Mouse (Mus musculus) heart, adult 2 months (tissue): Measurements from ENCODE around the gene Slc22a15. TPM values are rescaled to one million over a fixed set of nuclear protein-coding genes. Genes with fewer than 3 reads are reported as not detected.

Source experiments
- DNase-seq, 2 experiments: peaks; one replicate each; pipeline ENCODE4 v3.0.0; 2021
- H3K27ac ChIP-seq: fragments of 200-600 bp; 2 replicates; pipeline ENCODE4 v1.8.1; 2022
- H3K27me3 ChIP-seq: fragments of 200-500 bp; 2 replicates; pipeline ENCODE4 v1.6.1; 2012; ENCODE audit warnings: mild to moderate bottlenecking, low read length, inconsistent platforms, mixed read lengths; ENCODE audit not compliant: control insufficient read depth, insufficient read depth
- H3K36me3 ChIP-seq: fragments of 200-500 bp; 2 replicates; pipeline ENCODE4 v1.6.1; 2012; ENCODE audit warnings: low read length, inconsistent platforms; ENCODE audit not compliant: control insufficient read depth, insufficient read depth
- H3K4me1 ChIP-seq: fragments of 200-500 bp; 2 replicates; pipeline ENCODE4 v1.6.1; 2011; ENCODE audit warnings: low read length; ENCODE audit not compliant: control insufficient read depth, insufficient read depth
- H3K4me3 ChIP-seq: fragments of 200-600 bp; 2 replicates; pipeline ENCODE4 v1.8.1; 2022
- H3K79me2 ChIP-seq: fragments of 200-500 bp; replicated peaks from 2 replicates; pipeline ENCODE4 v1.6.1; 2012; ENCODE audit warnings: mild to moderate bottlenecking, inconsistent platforms, low read length, moderate library complexity, mixed read lengths; ENCODE audit not compliant: control insufficient read depth, insufficient read depth
- H3K9ac ChIP-seq: fragments of 200-500 bp; 2 replicates; pipeline ENCODE4 v1.6.1; 2012; ENCODE audit warnings: low read depth, mild to moderate bottlenecking, control low read depth, inconsistent platforms, low read length, mixed read lengths
- CTCF ChIP-seq: fragments of 200-600 bp; IDR thresholded peaks from 2 replicates; pipeline ENCODE4 v1.8.1; 2022; ENCODE audit warnings: antibody characterized with exemption, mild to moderate bottlenecking, moderate library complexity
- EP300 ChIP-seq: fragments of 200-500 bp; IDR thresholded peaks from 2 replicates; pipeline ENCODE4 v1.6.1; 2011; ENCODE audit warnings: low read depth, low read length, control low read depth; ENCODE audit not compliant: insufficient read depth
- POLR2A ChIP-seq: fragments of 200-500 bp; IDR thresholded peaks from 2 replicates; pipeline ENCODE4 v1.6.1; 2011; ENCODE audit warnings: mild to moderate bottlenecking, low read depth, low read length, control low read depth; ENCODE audit not compliant: insufficient read depth
- WGBS: fragments of 180-500 bp; shearing (Covaris S2); methylation state at CpG from one replicate; pipeline ENCODE4 v1.1.7; 2018; 5-methylcytosine and 5-hydroxymethylcytosine counted together
- intact Hi-C: fragments of 180-260 bp; cut with DNase I; formaldehyde crosslinking; loops from one replicate; pipeline ENCODE4 v1.15.1; 2025
- polyA plus RNA-seq: library from polyadenylated mRNA; depleted of rRNA; stranded (reverse); fragments of >200 nt; gene quantifications from 2 replicates; pipeline ENCODE4 v1.2.3, GENCODE M21; 2012
- total RNA-seq, 2 experiments: library from RNA; stranded (reverse); gene quantifications; 2 replicates each; pipeline ENCODE4 v1.2.3; 2021

The Slc22a15 gene
- total and polyA plus RNA-seq, 3 experiments: 1.8 to 2.4 (median 1.9) TPM

DNA sequence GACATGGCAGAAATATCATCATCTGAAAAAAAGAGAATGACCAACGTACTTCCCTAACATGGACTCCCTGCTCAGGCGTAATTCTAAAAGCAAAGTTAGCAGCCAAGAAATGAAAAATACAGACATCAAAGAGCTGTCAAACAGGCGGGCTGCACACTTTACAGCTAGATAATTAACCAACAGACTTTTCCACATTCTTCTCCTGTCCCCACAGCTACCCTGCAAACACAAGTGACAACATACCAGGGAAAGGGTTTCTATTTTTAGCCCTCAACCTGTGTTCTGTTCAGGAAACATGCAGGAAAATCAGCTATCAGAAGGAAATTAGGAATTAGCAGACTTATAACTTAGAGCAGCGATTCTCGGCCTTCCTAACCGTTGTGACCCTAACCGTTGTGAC, 21.9 kb downstream of the Slc22a15 start:
- Histone ChIP-seq H3K27ac (no peak overlapping the region), H3K79me2 (no peaks in the 10 kb centered on the region), H3K27me3 (no peaks in the 10 kb centered on the region), H3K36me3 (peaks cover 9% of the 10 kb centered on the region), H3K9ac (no peak overlapping the region), H3K4me1 (peaks cover 1% of the 10 kb centered on the region; the same call in 1 of the 2 replicates), H3K4me3 (no peak overlapping the region)
- DNase-seq: no peak
- WGBS: 31% methylated on average over 7 of the region's 7 CpGs
- TF ChIP-seq EP300: no peak
- no peak for TF ChIP-seq CTCF
- no peak for TF ChIP-seq POLR2A
- intact Hi-C loops: no loop called here

DNA sequence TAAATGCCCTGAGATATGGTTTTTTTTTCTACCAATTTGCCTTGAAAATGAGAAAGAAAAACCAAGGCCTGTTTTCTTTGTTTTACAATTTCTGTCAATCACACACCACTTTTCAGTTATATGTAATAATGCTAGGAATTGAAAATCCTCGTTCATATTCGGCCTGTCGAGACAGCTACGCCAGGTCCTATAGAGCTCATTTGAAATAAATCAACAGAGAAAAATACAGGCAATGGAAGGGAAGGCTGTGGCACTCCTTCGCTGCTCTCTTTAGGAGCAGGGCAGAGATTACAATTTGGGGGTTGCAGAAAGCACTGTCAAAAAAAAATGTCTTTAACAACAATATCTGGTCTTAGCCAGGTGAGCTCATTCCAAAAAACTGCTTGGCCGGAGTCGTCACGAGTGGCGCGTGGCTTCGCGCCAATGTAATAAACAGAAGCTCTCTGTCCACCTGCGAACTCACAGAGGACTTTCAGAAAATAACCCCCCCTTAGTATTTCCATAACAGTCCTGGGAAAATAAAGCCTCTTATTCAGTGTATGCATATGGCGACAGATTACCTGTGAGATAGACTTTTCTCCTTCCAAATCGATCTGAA, 26.8 kb downstream of the Slc22a15 start:
- H3K27ac ChIP-seq: no peak overlapping the region
- no peaks in the 10 kb centered on the region for H3K27me3 ChIP-seq
- no peak overlapping the region for H3K9ac ChIP-seq
- peaks cover 4% of the 10 kb centered on the region; the same call in 1 of the 2 replicates for H3K36me3 ChIP-seq
- intact Hi-C loops: loop anchor here (5.0 kb wide), 3 partner anchors 115 to 345 kb away; partner anchors contain the start of gene Nhlh2
- H3K79me2 ChIP-seq: no peaks in the 10 kb centered on the region
- peaks cover under 1% of the 10 kb centered on the region; the same call in 1 of the 2 replicates for H3K4me1 ChIP-seq
- DNase-seq: no peak
- H3K4me3 ChIP-seq: no peak overlapping the region
- 86% methylated on average over 15 of the region's 15 CpGs for WGBS
- TF ChIP-seq POLR2A (no peak), EP300 (no peak), CTCF (no peak)

DNA sequence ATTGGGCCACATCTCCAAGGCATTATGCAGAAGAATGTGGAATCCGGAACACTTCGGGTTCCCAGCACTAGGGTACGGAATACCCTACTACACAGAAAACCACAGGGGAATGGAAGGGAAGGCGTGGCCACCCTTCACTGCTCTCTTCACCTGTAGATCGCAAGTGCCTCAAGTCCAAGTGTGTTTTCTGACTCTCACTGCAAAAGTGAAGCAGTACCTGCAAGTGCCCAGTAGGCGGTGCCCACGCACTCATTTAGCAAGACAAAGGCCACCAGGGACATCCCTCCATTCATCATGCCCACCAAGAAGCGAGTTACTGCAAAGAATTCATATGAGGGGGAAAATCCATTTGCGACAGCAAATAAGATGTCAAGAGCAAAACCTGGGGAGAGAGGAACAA, 27.4 kb downstream of the Slc22a15 start:
- Histone ChIP-seq H3K27me3 (no peaks in the 10 kb centered on the region), H3K27ac (no peak overlapping the region), H3K4me3 (no peak overlapping the region), H3K36me3 (no peaks in the 10 kb centered on the region), H3K79me2 (no peaks in the 10 kb centered on the region), H3K9ac (no peak overlapping the region), H3K4me1 (no peaks in the 10 kb centered on the region)
- intact Hi-C loops: loop anchor here (5.0 kb wide), 3 partner anchors 115 to 345 kb away; partner anchors contain the start of gene Nhlh2
- 32% methylated on average over 9 of the region's 9 CpGs for WGBS
- no peak for TF ChIP-seq POLR2A
- peak; percentile 99 for TF ChIP-seq CTCF
- TF ChIP-seq EP300: peak; percentile 72; the same call in 1 of the 2 replicates
- DNase-seq: peak; percentile 64 to 72

DNA sequence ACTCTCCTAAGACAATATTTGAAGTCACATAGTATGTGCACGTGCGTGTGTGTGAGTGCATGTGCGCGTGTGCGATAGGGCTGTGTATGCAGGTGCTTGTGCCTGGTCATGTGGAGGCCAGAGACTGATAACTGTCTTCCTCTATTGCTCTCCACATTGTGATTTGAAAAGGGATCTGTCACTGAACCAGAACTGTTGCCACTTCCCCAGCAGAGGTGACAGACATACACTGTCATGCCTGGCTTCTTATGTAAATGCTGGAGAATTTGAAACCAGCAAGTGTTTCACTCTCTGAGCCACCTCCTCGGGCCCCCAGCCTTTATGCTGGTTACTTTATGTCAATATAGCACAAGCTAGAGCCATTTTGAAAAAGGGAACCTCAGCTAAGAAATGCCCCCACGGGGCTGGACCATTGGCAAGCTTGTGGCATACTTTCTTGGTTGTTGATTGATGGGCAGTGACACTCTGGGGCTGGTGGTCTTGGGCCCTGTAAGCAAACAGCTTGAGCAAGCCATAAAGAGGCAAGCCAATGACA, 28.8 kb downstream of the Slc22a15 start:
- Histone ChIP-seq H3K4me3 (no peak overlapping the region), H3K27me3 (no peaks in the 10 kb centered on the region), H3K4me1 (no peaks in the 10 kb centered on the region), H3K9ac (no peak overlapping the region), H3K79me2 (no peaks in the 10 kb centered on the region), H3K27ac (no peak overlapping the region), H3K36me3 (no peaks in the 10 kb centered on the region)
- DNase-seq: no peak
- no peak for TF ChIP-seq POLR2A
- TF ChIP-seq CTCF: no peak
- TF ChIP-seq EP300: no peak
- WGBS: 87% methylated on average over 7 of the region's 7 CpGs
- intact Hi-C loops: loop anchor here (5.0 kb wide), 3 partner anchors 117 to 347 kb away; partner anchors contain the start of gene Nhlh2

DNA sequence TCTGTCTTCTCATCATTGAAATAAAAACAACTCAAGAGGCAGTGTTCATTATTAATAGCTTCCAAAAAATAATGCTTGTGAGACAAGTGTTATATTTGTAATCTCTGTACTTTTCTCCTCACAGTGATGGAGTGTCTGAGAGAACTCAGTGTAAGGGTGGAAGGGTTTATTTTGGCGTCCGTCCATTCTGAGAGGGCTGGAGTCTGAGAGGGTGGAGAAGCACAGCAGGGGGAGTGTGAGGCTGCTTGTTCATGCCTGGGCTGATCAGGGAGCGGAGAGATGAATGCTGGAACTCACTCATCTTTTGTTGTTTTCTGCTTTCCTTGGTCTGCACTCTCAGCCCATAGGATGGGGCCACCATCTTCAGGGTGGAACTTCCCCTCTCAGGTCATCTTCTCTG, 38.7 kb downstream of the Slc22a15 start:
- no peak overlapping the region for H3K9ac ChIP-seq
- DNase-seq: peak in 1 of 2 experiments; percentile 31
- no peaks in the 10 kb centered on the region for H3K79me2 ChIP-seq
- no peak overlapping the region for H3K4me3 ChIP-seq
- intact Hi-C loops: no loop called here
- H3K27me3 ChIP-seq: no peaks in the 10 kb centered on the region
- TF ChIP-seq POLR2A (no peak), CTCF (no peak), EP300 (no peak)
- no peaks in the 10 kb centered on the region for H3K4me1 ChIP-seq
- no peak overlapping the region for H3K27ac ChIP-seq
- WGBS: 54% methylated on average over 3 of the region's 3 CpGs
- H3K36me3 ChIP-seq: no peaks in the 10 kb centered on the region; the same call in 1 of the 2 replicates

DNA sequence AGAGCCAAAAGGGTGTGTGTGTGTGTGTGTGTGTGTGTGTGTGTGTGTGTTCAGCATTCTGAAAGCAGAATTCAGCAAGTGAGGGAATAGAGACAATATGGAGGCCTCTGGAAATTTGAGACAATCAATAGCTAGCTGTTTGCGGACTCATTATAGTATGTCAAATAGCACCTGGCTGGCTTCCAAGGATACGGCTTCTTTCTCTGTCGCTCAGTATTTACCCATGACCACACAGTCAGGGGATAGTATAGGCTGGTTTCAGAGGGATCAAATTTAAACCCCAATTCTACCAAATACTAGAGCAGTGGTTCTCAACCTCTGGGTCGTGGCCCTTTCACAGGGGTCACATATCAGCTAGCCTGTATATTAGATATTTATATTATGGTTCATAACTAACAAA, 39.2 kb downstream of the Slc22a15 start:
- no peak overlapping the region for H3K9ac ChIP-seq
- no peaks in the 10 kb centered on the region for H3K27me3 ChIP-seq
- DNase-seq: no peak
- no peaks in the 10 kb centered on the region; the same call in 1 of the 2 replicates for H3K36me3 ChIP-seq
- no peak overlapping the region for H3K27ac ChIP-seq
- 83% methylated on average over 4 of the region's 4 CpGs for WGBS
- intact Hi-C loops: no loop called here
- H3K4me1 ChIP-seq: no peaks in the 10 kb centered on the region
- H3K4me3 ChIP-seq: no peak overlapping the region
- H3K79me2 ChIP-seq: no peaks in the 10 kb centered on the region
- TF ChIP-seq POLR2A (no peak), EP300 (no peak), CTCF (no peak)
